Mouse (Mus musculus) liver, adult 10 weeks (tissue): ENCODE measurements around the gene Fam166a. TPM values are rescaled to one million over a fixed set of nuclear protein-coding genes. Genes with fewer than 3 reads are reported as not detected.

Experiments used
- polyA plus RNA-seq: library from polyadenylated mRNA; stranded (reverse); fragments of 350-450 nt; fragmentation: Illumina TruSeq; extraction: RNeasy Lipid Tissue Mini Kit (QIAGEN cat#74804); gene quantifications from one replicate; pipeline ENCODE4 v1.2.3, GENCODE M21; 2014; ENCODE audit warnings: low read depth, low replicate concordance

The Fam166a gene
- not detected for polyA plus RNA-seq

DNA sequence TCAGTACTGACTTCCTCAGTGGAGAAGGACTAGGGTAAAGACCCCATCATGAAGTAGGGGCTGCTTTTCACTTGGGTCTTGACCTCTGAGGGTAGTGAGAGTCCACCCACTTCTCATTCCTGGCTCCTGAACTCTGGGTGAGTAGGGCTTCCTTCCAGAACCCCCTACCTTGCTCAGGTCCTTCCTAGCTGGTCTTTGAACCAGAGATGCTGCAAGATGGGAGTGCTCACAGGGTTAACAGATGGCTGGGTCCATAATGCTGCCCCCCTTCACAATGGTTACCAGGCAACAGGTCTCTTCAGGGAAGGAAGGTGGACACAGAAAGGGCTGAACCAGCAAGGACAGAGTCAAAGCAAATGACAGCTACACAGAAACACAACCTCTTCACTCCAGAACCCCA, at the start of gene Fam166a:
Gene Fam166a (plus strand): TSS at position 301 of the 400 bp plus-strand sequence.

GRCm38 (mm10) chr2:25180478-25180903, 38.1 kb upstream of the Fam166a start, which contains the start of gene Nrarp:
Nrarp (plus strand) TSS chr2:25180758.

GRCm38 (mm10) chr2:25196172-25196954, 22.2 kb upstream of the Fam166a start, which contains the start of gene Tor4a:
Tor4a (minus strand) TSS chr2:25196886.

GRCm38 (mm10) chr2:25211121-25211670, 7.3 kb upstream of the Fam166a start, which contains the start of gene Nelfb:
Nelfb (minus strand) TSS chr2:25211489.

DNA sequence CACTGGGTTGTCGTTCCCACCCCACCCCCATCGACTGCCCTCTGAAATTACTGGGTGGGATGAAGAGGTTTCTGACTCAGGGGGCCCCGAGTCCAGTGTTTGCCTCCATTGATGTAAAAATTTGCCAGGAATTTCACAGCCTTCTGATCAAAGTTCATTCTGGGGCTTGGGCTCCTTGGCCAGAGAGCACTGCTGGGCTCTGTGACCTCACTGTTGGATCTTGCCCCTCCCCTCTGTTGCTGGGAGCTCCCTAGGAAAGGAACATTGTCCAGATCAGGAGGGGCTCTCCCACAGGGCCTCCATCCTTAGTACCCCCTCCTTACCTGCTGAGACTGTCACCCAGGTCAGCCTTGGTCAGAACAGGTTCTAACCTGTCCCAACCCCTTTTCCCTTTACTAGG, 4.1 kb upstream of the Fam166a start, which contains the start of gene Stpg3:
Gene Stpg3 (minus strand): TSS at position 194 of the 400 bp plus-strand sequence.

GRCm38 (mm10) chr2:25224492-25224765, 5.9 kb downstream of the Fam166a start, which contains the start of gene Tubb4b:
Tubb4b (minus strand) TSS chr2:25224702.

DNA sequence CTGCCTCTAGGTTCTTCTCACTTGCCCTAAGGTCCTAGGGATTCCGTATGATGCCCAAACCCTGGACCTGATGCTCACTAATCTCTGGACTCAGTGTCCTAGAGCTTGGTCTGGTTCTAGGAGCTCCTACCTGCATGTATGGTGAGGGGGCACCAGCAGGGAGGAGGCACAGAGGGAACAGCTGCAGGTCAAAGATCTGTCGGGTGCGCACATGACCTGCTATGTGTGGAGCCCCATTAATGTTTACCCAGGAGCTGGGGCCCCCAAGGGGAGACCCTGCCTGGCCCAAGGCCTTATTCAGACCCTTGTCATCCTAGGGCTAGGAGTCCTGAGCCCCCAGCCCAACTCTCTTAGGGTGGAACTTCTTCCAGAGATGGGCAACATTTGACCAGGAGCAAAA, 15.5 kb downstream of the Fam166a start, which contains the start of gene Slc34a3:
Gene Slc34a3 (minus strand): TSS at position 315 of the 400 bp plus-strand sequence.

DNA sequence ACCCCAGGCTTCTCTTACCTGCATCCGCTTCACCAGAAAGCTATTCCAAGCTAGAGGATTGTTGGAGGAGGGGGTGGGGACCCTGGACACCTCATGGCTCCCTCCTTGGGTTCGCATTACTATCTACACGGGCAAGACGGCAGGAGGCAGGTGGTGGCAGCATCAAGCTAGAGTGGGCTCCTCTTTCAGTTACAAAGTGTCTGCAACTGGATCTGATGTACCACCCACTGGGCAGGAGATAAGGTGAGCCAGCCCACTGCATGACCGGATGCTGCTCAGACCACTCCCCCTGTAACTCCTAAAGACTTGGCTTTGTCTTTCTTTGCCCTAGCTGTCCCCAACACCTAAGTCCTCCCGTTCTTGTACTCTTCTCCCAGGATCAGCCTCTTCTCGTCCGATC, 18.1 kb downstream of the Fam166a start, which contains the start of gene Rnf224:
Gene Rnf224 (minus strand): TSS at position 174 of the 400 bp plus-strand sequence.

DNA sequence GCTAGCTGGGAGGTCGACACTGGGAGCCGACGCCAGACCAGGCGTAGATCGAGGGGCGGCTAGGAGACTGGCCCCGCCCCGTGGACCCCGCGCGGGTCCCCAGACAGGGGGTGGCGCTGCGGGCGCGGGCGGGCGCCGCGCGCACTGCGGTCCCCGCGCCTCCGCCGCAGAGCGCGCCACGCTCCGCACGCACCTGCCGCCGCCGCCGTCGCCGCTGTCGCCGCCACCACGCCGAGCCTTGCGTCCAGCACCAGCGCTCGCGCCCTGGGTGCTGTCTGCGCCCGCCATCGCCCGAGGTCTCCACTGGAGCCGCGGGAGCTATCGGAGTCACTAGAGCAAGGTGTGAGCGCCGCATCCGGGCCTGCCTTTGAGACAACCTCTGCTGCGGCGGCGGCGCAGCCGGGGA, 23.6 kb downstream of the Fam166a start, which contains the start of the genes Rnf208 and Cysrt1:
Gene Rnf208 (plus strand): TSS at position 155 of the 406 bp plus-strand sequence.
Gene Cysrt1 (minus strand): TSS at position 352 of the 406 bp plus-strand sequence.

DNA sequence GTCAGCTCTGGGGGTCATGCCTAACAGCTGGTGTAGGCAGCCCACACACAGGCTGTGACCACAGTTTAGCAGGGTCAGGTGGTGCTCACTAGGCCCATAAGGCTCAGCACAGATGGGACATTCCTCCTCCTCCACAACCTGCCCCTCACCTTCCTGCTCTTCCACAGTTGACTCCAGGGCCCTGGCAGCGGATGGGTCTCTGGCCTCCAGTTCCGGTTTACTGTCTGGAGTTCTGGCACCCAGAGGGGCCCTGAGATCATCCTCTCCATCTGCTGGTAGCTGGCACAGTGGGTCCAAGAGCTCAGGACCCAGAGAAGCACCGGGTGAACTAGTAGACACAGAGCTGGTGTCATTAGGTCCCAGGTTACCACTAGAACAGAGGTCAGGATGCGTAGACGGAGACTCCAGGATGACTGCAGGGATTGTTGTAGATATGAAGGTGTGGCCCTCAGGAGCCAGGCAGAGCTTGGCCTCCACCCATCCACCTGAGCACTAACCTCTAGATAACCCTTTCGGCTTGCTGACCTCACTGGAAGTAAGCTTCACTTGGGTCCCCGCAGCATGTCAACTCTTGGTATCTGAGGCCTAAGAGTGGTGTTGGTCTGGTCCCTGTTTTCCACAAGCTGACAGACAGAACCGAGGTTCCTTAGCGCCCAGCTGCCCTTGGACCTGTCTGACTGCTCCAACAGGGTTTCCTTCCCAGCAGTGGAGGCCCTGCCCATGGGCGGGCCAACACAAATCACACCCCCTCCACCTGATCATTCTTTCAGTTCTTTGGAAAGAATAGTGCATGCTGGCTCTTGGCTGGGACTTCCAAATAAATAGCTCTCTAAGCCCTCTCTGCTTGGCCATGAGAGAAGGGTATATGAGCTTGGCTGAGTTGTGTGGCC, 27.9 kb downstream of the Fam166a start, which contains the start of gene AL732309.1:
Gene AL732309.1 (minus strand): TSS at position 681 of the 890 bp plus-strand sequence.

GRCm38 (mm10) chr2:25255284-25255779, 36.8 kb downstream of the Fam166a start, which contains the start of gene Tmem203:
Tmem203 (plus strand) TSS chr2:25255439.

DNA sequence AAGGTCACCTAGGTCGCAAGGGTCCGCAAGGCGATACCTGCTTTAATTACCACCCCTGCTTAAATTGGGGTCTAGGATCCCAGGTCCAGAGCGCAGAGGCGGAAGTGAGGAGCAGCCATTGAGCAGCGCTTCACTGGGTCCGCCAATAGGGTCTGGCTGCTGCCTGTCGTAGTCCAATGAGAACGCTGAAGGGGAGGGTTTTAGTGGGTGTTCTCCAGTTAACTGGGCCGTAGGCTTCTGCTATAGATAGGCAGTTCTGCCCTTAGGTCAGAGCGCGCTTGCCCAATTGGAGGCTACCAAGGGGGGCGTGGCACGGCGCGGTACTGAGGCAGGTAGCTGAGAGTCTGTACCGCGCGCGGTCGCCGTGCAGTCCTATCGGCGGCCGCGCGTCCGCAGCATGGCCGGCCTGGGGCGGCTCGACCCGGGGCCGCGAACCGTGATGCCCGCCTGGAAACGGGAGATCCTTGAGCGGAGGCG, 43.8 kb downstream of the Fam166a start, which contains the start of gene Tprn:
Gene Tprn (plus strand): TSS at position 328 of the 477 bp plus-strand sequence.

Other genes starting within 250 kb of the Fam166a start
- 22.5 TPM for gene Mrpl41, start 243.6 kb upstream of the Fam166a start, polyA plus RNA-seq
- 26.6 TPM for gene Pnpla7, start 242.7 kb upstream of the Fam166a start, polyA plus RNA-seq
- gene Nsmf, start 164.4 kb upstream of the Fam166a start, polyA plus RNA-seq = 16.6 TPM
- gene Entpd8, start 138.4 kb upstream of the Fam166a start, polyA plus RNA-seq = 33.1 TPM
- not detected for gene Noxa1, start 123.6 kb upstream of the Fam166a start, polyA plus RNA-seq
- gene Nrarp, start 38.0 kb upstream of the Fam166a start, polyA plus RNA-seq = 0.61 TPM
- gene Tor4a, start 21.9 kb upstream of the Fam166a start, polyA plus RNA-seq = 0.56 TPM
- gene Nelfb, start 7.3 kb upstream of the Fam166a start, polyA plus RNA-seq = 4.3 TPM
- gene Stpg3, start 4.1 kb upstream of the Fam166a start, polyA plus RNA-seq = not detected
- gene Tubb4b, start 6.0 kb downstream of the Fam166a start, polyA plus RNA-seq = 31.1 TPM
- gene Slc34a3, start 15.6 kb downstream of the Fam166a start, polyA plus RNA-seq = not detected
- not detected for gene Rnf224, start 18.0 kb downstream of the Fam166a start, polyA plus RNA-seq
- gene Rnf208, start 23.5 kb downstream of the Fam166a start, polyA plus RNA-seq = not detected
- gene Cysrt1, start 23.7 kb downstream of the Fam166a start, polyA plus RNA-seq = not detected
- 0.69 TPM for gene AL732309.1, start 28.1 kb downstream of the Fam166a start, polyA plus RNA-seq
- 0.85 TPM for gene Tmem203, start 36.7 kb downstream of the Fam166a start, polyA plus RNA-seq
- 0.19 TPM for gene Tprn, start 43.9 kb downstream of the Fam166a start, polyA plus RNA-seq
- 2.6 TPM for gene Ssna1, start 53.7 kb downstream of the Fam166a start, polyA plus RNA-seq
- gene Anapc2, start 53.7 kb downstream of the Fam166a start, polyA plus RNA-seq = 7.9 TPM
- not detected for gene Tmem210, start 69.4 kb downstream of the Fam166a start, polyA plus RNA-seq
- not detected for gene Lrrc26, start 71.2 kb downstream of the Fam166a start, polyA plus RNA-seq
- not detected for gene Grin1, start 100.4 kb downstream of the Fam166a start, polyA plus RNA-seq
- gene Man1b1, start 113.6 kb downstream of the Fam166a start, polyA plus RNA-seq = 8.7 TPM
- gene Dpp7, start 137.6 kb downstream of the Fam166a start, polyA plus RNA-seq = 4.9 TPM
- 1.8 TPM for gene Uap1l1, start 146.9 kb downstream of the Fam166a start, polyA plus RNA-seq
- gene Sapcd2, start 153.6 kb downstream of the Fam166a start, polyA plus RNA-seq = not detected
- gene Entpd2, start 177.1 kb downstream of the Fam166a start, polyA plus RNA-seq = not detected
- gene Npdc1, start 180.6 kb downstream of the Fam166a start, polyA plus RNA-seq = 1.1 TPM
- not detected for gene Fut7, start 204.5 kb downstream of the Fam166a start, polyA plus RNA-seq
- 2.0 TPM for gene Abca2, start 210.0 kb downstream of the Fam166a start, polyA plus RNA-seq
- gene Clic3, start 238.1 kb downstream of the Fam166a start, polyA plus RNA-seq = not detected
- 57.0 TPM for gene Paxx, start 242.3 kb downstream of the Fam166a start, polyA plus RNA-seq